Mouse (Mus musculus) megakaryocyte-erythroid progenitor cell, adult 5-6 weeks (primary cell): Measurements from ENCODE around the gene Tmem92. TPM values are rescaled to one million over a fixed set of nuclear protein-coding genes. Genes with fewer than 3 reads are reported as not detected.
A peak's percentile ranks its signal among the peaks of the same experiment; 100 is the strongest.
"Not testable (repeated sequence)": the region's sequence is repeated elsewhere in the genome, so short reads cannot be mapped to it uniquely, and the experiment has no call there.

Source experiments
- ATAC-seq: replicated peaks from 2 replicates; pipeline ENCODE4 v1.8.0; 2016; ENCODE audit warnings: mild to moderate bottlenecking, inconsistent platforms; ENCODE audit not compliant: severe bottlenecking, poor library complexity, low FRiP score, low TSS enrichment
- total RNA-seq, 2 experiments: library from RNA; stranded (forward) in 1 of 2; stranded (reverse) in 1 of 2; fragments of 200-1000, 215-1000 nt in 1 of 2; fragments of >200 nt in 1 of 2; fragmentation: Nextera tagmentation in 1 of 2; gene quantifications; 2 replicates each; pipeline ENCODE4 v1.2.3; 2014 to 2017

Gene Tmem92
- total RNA-seq (2014; fragmentation: Nextera tagmentation) (not detected in 2 replicates), total RNA-seq (2017) (not detected in 2 replicates)

DNA sequence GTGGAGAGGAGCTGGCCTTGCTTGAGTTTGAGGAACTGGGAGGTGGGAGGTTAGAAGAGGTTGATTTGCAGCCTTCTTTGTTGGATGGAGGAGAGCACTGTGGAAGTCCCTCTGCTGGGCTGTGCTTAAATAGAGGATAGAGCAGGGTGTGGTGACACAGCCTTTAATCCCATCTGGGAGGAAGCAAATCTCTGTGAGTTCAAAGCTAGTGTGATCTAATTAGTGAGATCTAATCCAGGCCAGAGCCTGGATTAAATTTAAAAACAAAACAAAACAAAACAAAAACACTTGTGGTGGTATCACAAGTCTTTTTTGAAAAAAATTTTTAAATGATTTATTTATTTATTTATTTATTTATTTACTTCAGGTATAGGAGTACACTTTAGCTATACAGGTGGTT, at the start of gene Tmem92:
Tmem92 (minus strand) TSS at position 101 of the 400 bp plus-strand sequence.
- ATAC-seq = no peak

DNA sequence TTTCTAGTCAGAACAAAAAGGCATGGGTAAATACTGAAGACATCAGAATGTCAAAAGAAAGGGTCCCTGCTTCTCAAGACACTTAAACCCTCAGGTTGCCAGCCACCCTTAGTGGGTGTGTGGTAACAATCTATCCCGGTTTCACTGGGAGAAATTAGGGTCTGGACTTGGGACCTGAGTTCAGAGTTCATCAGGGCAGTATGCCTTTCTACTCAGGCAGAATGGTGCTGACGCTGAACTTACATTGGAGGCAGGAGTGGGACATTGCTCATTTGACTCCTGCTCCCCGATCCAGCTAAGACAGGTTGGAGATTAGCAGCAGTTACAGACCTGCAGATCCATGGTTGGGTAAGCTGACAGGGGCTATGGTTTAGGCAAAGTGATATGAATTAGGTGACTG, 46.5 kb upstream of the Tmem92 start:
- no peak for ATAC-seq

DNA sequence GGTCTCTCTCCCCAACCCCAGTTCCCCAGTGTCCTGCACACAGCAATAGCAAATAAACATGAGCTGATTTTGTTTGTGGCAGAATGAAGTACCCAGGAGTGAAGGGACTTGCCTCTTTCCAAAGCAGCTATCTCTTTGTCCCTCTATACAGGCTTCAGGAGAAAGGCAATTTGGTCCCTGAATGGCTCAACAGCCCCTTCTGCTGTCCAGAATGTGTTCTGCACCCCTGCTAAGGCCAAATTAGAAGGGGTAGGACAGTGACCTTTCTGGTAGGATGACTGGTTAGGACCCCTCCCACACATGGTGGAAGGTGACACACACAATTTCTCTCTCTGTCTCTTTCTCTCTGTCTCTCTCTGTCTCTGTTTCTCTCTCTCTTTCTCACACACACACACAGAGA, 36.9 kb upstream of the Tmem92 start:
- ATAC-seq = 0 out of 2 replicates have a peak, but pooled peaks have one; percentile 47

DNA sequence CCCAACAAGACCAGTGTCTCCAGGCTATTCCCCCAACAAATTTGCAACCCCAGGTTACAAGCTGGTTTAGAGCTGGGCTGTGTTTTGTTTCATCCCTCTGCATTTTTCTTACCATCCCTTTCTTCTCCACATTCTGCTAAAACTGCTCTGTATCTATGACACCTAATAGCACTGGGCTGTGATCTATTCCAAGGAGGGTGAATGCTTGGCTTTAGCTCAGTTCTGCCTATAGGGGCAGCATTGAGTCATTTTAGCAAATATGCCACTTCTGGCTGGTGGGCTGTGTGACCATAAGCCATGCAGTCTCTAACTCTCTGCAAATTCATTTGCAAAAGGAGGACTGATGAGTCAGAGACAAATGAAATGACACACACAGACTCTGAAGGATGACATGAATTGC, 36.4 kb upstream of the Tmem92 start:
- ATAC-seq = peak; percentile 44; the same call in 1 of the 2 replicates

DNA sequence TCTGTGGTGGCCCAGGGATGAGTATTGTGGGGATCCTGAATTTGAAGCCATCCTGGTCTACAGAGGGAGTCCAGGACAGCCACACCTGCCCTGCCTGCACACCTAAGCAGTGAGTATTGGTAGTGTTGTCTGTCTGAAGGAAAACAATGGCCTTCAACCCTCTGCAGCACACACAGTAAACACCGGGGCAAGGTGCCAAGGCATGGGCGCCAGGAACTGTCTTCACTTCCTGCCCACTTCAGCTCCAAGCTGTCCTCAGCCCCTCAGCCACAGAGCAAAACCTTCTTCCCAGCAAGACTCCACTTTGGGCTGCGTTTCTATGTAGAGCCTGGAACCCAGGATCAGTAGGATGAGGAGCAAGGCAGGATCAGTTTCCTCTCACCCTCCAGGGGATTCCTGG, 29.0 kb upstream of the Tmem92 start:
- not testable (repeated sequence) for ATAC-seq

DNA sequence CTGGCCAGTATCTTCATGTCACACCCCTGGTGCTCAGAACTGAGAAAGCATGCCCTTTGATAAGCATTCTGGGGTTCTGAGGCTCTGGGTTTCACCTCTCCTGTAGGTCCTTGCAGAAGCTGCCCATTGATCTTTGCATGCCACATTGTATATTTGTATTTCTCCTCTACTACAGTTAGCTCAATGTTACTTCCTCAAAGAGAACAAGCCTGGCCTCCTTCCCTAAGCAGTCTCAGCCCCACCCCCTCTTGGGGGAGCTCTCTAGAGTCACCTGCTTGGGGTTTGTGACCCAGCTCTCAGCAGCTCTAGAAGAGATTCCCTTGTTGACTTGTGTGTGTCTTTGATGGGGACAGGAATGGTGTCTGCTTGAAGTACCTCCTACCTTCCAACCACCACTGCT, 9.2 kb upstream of the Tmem92 start:
- no peak for ATAC-seq

DNA sequence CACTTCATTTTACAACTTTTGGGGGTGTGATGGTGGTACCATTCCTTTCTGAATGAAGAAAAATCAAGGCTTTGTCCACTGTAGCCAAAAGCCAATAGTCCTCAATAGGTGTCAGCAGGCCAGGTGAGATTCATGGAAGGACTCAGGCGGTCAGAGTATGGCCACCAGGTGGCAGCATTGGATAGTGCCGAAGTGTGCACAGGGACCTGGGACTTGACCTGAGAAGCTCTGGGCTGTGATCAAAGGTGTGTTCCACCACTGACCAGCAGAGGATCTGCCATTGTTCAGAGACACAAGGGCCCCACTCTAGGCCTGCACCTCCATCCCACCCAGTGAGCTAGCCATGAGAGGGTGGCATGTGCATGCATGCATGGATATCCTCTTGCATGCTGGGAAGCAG, 2.7 kb upstream of the Tmem92 start:
- peak; percentile 79 for ATAC-seq

DNA sequence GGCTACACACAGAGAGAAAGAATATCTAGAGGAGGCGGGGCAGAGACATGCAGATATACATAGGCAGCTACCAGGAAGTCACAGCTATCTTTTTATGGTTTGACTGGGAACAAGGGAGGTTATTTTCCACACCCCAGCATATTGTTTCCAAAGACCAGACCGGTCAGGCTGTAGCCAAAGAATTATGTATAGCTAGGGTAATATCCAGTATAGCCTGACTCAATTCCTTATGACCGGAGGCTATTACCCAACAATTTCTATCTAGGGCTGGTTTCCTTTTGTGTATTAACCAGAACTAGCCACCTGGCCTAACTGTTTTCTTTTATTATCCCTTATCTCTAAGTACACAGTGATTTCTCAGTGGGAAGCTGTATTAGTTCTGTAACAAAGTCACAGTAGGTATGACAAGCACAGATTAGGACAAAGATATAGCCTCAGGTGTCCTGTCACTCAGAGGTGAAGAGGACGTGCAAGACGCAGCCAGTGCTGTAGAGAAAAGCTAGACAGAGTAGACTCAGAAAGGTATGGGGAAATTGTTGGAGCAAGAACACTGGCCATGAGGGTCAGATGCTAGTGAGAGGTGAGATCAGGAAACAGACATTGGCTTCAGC, 7.5 kb downstream of the Tmem92 start:
- no peak for ATAC-seq

DNA sequence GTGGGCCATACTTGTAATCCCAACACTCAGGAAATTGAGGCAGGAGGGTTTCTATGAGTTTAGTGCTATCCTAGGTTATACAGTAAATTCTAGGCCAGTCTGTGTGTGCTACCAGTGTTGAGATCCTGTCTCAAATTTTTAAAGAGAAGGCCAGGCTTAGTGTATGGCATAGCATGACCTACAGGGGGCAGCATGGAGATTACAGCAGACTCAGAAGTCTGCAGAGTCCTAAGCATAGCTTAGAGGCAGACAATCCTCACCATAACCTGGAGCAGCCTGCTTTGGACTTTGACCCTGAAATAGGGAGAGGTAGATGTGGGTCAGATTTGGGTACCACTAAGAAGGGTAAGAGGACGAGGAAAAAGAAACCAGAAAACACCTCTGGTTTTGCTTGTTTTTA, 8.7 kb downstream of the Tmem92 start:
- 0 out of 2 replicates have a peak, but pooled peaks have one; percentile 50 for ATAC-seq

DNA sequence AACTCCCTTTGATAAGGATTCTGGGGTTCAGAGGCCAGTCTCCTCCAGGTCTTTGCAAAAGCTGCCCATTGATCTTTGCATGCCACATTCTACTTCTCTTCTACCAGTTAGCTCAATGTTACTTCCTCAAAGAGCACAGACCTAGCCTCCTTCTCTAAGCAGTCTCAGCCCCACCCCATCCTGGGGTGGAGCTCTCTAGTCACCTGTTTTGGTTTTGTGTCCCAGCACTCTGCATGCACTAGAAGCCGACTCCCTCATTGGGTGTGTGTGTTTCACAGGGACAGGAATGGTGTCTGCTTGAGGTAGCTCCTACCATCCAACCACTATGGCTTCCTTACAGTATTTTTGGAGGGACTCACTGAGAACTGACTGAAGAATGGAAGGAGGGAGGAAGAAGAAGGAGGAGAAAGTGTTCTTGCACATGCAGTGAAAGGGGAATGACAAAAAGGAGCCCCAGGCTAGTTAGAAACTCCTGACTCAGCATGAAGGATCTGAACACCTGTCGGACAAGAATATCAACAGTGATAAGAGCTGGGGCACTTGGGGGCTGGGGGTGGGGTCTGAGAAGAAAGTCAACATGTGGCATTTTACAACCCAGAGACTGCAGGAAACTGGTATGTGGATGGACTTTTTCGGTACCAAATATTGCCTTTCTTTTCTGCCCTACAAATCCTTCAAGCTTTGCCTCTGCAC, 10.0 kb downstream of the Tmem92 start:
- ATAC-seq = no peak

DNA sequence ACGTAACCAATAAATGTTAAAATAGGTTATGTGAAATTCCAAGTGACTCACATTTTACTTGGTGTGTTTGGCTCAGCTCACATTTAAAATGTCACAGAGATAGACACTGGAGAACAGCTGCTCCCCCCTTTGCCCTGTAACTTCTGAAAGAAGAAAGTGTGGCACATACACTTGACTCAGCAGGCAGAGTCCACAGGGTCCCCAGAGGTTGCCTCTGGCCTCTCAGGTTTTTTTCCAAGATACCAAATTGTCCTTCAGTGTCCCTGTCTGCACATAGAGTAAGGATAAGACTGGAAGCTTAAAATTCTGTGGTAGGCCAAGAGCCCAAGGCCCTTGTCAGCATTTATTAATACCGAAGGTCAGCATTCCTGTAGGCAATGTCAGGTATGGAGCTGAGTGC, 15.3 kb downstream of the Tmem92 start:
- no peak for ATAC-seq

DNA sequence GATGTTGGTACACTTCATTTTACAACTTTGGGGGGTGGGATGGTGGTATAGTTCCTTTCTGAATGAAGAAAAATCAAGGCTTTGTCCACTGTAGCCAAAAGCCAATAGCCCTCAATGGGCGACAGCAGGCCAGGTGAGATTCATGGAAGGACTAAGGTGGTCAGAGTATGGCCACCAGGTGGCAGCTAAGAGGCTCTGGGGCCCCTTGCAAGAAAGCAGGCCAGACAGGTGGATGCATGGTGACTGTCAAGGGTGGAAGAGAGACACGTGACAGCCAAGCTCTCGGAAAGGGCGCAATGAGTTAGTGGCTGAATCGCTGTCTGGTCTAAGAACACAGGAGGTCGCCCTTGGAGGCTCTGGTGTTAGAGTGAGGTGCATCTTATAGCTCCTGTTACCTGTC, 19.7 kb downstream of the Tmem92 start:
- no peak for ATAC-seq

DNA sequence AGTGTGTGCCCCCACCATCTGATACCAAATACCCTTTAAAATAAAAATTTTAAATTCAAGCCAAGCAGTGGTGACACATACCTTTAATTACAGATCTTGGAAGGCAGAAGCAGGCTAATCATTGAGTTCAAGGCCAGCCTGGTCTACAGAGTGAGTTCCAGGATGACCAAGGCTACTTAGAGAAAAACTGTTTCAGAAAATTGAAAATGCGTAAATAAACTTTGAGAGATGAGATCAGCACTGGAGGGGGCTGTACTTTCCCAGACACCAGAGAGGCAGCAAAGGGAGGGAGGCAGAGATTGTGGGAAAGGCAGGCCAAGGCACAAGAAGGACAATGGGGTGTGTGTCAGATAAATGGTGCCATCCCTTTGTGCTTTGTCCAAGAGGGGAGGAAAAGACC, 20.2 kb downstream of the Tmem92 start:
- no peak for ATAC-seq

DNA sequence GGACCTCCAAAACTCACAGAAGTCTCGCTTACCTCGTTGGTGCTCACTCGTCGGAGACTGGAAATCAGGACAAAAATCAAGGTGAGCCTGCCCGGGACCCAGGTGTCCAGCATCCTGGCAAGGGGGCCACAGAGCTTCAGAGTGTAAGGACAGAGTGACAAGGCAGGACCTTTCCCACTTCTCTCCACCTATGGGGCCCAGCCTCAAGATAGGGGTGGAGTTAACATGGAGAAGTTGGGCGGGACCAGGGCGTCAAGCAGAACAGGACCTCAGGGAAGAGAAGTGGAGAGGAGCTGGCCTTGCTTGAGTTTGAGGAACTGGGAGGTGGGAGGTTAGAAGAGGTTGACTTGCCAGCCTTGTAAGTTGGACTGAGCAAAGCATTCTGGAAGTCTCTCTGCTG, 21.7 kb downstream of the Tmem92 start:
- no peak for ATAC-seq

DNA sequence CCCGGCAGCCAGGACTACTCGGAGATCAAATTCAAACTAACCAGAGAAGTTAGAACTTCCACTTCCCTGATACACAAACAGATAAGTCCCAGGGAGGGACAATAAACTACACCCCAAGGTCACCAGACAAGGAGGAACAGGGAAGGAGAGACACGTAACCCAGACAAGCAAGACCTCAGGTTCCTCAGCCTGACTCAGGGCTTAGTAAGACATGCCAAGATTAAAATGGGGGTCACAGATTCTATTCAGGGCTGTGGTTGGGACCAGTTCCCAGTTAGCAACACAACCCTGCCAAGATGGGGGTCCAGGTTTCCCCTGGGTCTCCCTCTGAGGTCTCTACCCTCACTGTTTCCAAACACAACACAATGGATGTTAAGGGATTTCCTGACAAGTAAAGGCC, 22.1 kb downstream of the Tmem92 start:
- no peak for ATAC-seq

DNA sequence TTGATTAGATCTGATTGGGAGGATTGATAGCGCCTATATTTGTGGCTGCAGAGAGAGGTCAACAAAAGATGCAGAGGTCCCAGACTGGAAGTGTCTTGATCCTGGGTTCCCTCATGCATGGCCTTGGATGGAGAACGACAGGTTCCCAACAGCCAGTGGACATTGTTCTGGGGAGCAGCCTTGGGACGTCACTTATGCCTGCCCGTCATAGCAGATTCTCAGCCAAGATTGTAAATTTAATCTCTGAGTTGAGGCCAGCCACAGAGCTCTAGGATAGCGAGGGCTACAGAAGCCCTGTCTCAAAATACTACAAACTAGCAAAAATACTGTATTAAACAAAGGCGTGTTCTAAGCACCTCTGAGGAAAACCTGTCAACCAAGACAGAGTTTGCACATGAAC, 22.6 kb downstream of the Tmem92 start:
- no peak for ATAC-seq

DNA sequence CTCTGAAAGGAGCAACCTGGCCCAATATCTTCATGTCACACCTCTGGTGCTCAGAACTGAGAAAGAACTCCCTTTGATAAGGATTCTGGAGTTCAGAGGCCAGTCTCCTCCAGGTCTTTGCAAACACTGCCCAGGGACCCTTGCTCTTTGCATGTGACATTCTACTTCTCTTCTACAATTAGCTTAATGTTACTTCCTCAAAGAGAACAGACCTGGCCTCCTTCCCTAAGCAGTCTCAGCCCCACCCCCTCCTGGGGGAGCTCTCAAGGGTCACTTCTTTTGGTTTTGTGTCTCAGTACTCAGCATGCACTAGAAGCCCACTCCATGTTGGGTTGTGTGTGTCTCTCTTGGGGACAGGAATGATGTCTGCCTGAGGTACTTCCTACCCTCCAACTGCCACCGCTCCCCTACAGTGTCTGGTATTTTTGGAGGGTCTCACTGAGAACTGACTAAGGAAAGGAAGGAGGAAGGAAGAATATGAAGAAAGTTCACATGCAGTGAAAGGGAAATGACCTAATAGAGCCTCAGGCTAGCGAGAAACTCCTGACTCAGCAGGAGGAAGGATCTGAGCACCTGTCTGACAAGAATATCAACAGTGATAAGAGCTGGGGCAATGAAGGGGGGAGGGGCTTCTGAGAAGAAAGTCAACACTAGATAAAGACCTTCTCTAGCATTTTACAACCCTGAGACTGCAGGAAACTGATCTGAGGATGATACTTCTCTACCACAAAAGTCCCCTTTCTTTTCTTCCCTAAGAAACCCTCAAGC, 29.4 kb downstream of the Tmem92 start:
- no peak for ATAC-seq

DNA sequence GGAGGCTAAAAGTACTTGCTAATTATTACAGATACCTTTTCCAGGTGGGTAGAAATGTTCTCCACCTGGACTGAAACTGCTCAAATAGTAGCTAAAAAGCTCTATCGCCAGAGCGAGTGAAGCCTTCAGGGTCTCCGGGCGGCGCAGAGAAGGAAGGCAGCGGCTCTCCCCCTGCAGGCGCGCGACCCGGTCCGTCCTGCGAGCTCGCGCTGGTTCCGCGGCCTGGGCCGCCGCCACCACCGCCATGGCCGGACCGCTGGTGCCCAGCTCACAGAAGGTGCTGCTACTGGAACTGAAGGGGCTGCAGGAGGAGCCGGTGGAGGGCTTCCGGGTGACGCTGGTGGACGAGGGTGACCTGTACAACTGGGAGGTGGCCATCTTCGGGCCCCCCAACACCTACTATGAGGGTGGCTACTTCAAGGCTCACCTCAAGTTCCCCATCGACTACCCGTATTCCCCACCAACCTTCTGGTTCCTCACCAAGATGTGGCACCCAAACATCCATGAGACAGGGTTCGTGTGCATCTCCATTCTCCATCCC, 40.7 kb downstream of the Tmem92 start, which contains the start of gene Cdc34b:
Cdc34b (plus strand) TSS at position 51 of the 541 bp plus-strand sequence.
- ATAC-seq = 0 out of 2 replicates have a peak, but pooled peaks have one; percentile 47

DNA sequence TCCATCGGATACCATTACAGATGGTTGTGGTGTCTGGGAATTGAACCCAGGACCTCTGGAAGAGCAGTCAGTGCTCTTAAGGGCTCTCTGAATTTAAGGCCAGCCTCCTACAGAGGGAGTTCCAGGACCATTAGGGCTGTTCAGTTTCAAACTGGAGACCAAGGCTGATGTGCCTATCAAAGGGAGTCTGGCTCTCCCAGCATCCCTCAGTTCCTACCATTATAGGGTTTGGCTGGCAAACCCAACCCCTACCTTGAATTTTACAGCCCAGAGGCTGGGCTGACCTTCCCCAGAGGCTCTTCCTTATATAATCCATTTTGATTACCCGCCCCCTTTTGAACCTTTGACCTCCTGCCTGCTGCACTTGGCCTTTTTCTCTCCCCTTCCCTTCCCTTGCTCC, 46.8 kb downstream of the Tmem92 start:
- no peak for ATAC-seq

DNA sequence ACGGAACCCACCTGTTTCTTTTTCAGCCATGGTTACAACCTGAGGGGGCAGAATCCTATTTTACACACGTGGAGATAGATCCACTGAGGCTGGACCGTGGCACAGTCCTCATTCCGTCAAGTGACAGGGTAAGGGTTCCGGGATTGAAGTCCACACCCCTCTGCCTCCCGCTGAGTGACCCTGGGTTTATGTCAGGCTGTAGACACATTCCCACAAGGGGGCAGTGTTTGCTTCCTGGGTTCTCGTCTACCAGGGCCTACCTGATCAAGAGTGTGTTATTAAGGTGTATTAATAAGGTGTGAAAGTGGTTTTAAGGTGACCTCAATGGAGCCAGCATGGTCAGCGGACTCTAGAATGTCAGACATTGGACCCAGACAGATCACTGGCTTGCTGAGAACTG, 49.7 kb downstream of the Tmem92 start:
- peak; percentile 47; the same call in 1 of the 2 replicates for ATAC-seq
